Mouse (Mus musculus) yolk sac, embryonic 10.5 days (tissue): ENCODE measurements around the gene Frem2.

ENCODE experiments used
- DNase-seq: peaks from one replicate; pipeline ENCODE4 v3.0.0-alpha.2; 2017; ENCODE audit warnings: low spot score

Gene Frem2

DNA sequence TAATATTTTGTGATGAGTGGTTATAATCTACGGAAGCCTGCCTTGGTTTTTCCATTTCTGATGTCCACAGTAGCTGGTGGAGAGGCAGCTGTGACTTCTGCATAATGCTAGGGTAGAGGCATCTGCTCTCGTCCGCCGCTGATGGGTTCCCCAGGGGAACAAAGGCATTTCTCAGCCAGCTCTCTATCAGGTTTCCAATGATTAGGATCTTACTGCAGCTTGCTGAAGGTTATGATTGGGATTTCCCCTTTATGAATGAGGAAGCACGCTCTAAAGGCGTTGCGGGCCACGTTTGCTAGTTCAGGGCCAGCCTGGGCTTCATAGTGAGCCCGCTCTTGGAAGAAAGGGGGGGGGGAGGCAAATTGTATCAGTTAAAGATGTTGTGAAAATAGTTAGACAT is 190.7 kb downstream of the Frem2 start:
- no peak for DNase-seq

DNA sequence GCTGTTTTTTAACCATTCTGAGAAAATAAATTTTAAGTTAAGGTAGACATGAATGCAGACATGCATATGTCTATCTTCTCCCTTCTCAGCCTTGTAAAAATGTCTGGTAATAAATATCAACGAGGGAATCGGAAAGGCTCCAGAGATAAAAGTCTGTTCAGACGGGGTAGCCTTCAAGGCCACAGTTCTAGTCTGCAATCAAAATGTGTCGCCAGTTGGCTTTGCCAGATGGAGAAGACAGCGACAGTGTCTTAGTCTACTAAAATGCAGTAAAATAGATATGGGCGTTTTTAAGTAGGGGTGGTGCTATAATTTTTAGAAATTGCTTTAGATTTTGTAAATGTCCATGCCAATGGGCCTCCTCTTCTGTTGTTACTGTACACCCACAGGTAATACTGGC is 191.8 kb downstream of the Frem2 start:
- no peak for DNase-seq

DNA sequence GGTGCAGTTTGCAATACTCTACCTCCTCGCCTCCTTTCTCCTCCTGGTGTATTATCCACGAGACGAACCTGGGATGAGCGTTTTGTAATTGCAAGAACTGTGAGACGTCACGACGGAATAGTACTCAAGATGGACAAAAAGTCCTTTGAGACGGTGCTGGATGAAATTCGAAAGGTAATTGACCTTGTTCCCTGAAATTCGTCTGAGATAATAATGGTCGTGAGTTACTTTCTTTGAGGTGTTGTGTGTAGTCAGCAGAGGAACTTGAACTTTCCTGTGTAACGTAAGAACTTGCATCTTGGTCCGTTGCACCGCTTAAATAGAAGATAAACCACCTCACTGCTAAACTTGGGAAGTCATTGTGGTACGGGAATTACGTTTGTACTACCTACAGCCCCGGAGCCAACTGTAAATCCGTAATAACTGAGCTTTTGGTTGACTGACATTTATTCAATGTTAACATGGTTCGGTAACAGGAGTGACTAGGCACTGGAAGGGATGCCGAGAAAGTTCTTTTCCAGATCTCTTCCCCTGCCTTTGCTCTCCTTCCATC is 192.9 kb downstream of the Frem2 start:
- DNase-seq = no peak
